Comparison of ENCODE assay signal across 9 mouse cellular contexts in genomic region chrX:13047631-13048345, GRCm38 (mm10). TPM values are rescaled to one million over a fixed set of nuclear protein-coding genes. Genes with fewer than 3 reads are reported as not detected.
DNase-seq lines count a peak whose midpoint lies in the region; ATAC-seq and TF ChIP-seq lines count a peak whose summit lies in the region.
"Had no signal": no experiment of that assay in that cellular context is flagged by ENCODE, and none has a peak within 500 bp of the region (broad histone marks: within the 10 kb centered on the region; RNA-seq: fewer than 3 reads in every experiment).

No protein-coding gene starts in this region.

- no peak overlapping the region for H3K9ac ChIP-seq in liver, embryonic 11.5 days (ENCODE audit: low read depth, low read length)
- H3K9ac ChIP-seq in neural tube, embryonic 12.5 days, result no peak overlapping the region

- H3K27ac ChIP-seq in kidney, adult 2 months (ENCODE audit: insufficient read depth, low read depth, low read length), result peak overlapping the region; percentile 19; the same call in 1 of the 2 replicates
- H3K27ac ChIP-seq in liver, embryonic 11.5 days (ENCODE audit: low read depth, low read length), result no peak overlapping the region
- no peak overlapping the region for H3K27ac ChIP-seq in neural tube, embryonic 12.5 days

- no peak for ATAC-seq in liver, embryonic 11.5 days (replicated peaks; ENCODE audit: low FRiP score)
- peak; percentile 48; the same call in 1 of the 2 replicates for ATAC-seq in neural tube, embryonic 12.5 days (ENCODE audit: low FRiP score, low read depth)
- ATAC-seq in megakaryocyte-erythroid progenitor cell, adult 5-6 weeks (replicated peaks; ENCODE audit: low FRiP score, low TSS enrichment, poor library complexity, severe bottlenecking), result no peak
- ATAC-seq in megakaryocyte, adult 5-6 weeks (ENCODE audit: poor library complexity, severe bottlenecking), result no peak

- TF ChIP-seq CTCF in kidney, adult 2 months (conservative IDR thresholded peaks at IDR 0.05; ENCODE audit: insufficient read depth, insufficient read length, low read depth, low read length), result no peak

- WGBS in kidney, adult 2 months, result 9% methylated on average over 14 of the region's 14 CpGs
- 19% methylated on average over 14 of the region's 14 CpGs for WGBS in liver, embryonic 11.5 days
- WGBS in neural tube, embryonic 12.5 days, result 22% methylated on average over 14 of the region's 14 CpGs

- TF ChIP-seq POLR2A in kidney, adult 2 months (IDR thresholded peaks at IDR 0.05; ENCODE audit: low read depth, low read length), result no peak

- no peaks in the 10 kb centered on the region for H3K9me3 ChIP-seq in liver, embryonic 11.5 days (ENCODE audit: control insufficient read depth, low read length)
- no peaks in the 10 kb centered on the region for H3K9me3 ChIP-seq in neural tube, embryonic 12.5 days

- peak overlapping the region; percentile 18; the same call in 1 of the 2 replicates for H3K4me3 ChIP-seq in kidney, adult 2 months (ENCODE audit: insufficient read depth, low read depth, low read length)
- H3K4me3 ChIP-seq in liver, embryonic 11.5 days (ENCODE audit: low read depth, low read length), result no peak overlapping the region
- no peak overlapping the region for H3K4me3 ChIP-seq in neural tube, embryonic 12.5 days
- H3K4me3 ChIP-seq: myocyte had no signal

- DNase-seq in MN1 (ENCODE audit: low spot score), result peak; percentile 57
- DNase-seq in cerebellum, adult 8-10 months, result peak; percentile 30
- peak; percentile 10 to 33 for DNase-seq in frontal cortex, postnatal 14 days (ENCODE audit: low spot score in 2 of 2)
- DNase-seq in kidney, adult 2 months, result peak; percentile 63
- no peak for DNase-seq in liver, embryonic 11.5 days (ENCODE audit: low spot score)

- H3K4me1 ChIP-seq in kidney, adult 2 months (ENCODE audit: control insufficient read depth, insufficient read depth, low read length), result peaks cover 3% of the 10 kb centered on the region; the same call in 1 of the 2 replicates
- H3K4me1 ChIP-seq in liver, embryonic 11.5 days (replicated peaks; ENCODE audit: control insufficient read depth, insufficient read depth, low read length), result no peaks in the 10 kb centered on the region
- no peaks in the 10 kb centered on the region; the same call in 1 of the 2 replicates for H3K4me1 ChIP-seq in neural tube, embryonic 12.5 days

- H3K4me2 ChIP-seq in liver, embryonic 11.5 days, result peak overlapping the region; percentile 43
- H3K4me2 ChIP-seq in neural tube, embryonic 12.5 days (replicated peaks), result peak overlapping the region; percentile 35

- H3K27me3 ChIP-seq in kidney, adult 2 months (replicated peaks; ENCODE audit: control insufficient read depth, insufficient read depth, low read length), result no peaks in the 10 kb centered on the region
- H3K27me3 ChIP-seq in liver, embryonic 11.5 days (replicated peaks; ENCODE audit: control insufficient read depth, insufficient read depth, low read length), result peaks cover 3% of the 10 kb centered on the region
- H3K27me3 ChIP-seq in neural tube, embryonic 12.5 days (replicated peaks), result no peaks in the 10 kb centered on the region

- no peaks in the 10 kb centered on the region for H3K36me3 ChIP-seq in kidney, adult 2 months (ENCODE audit: control insufficient read depth, insufficient read depth, low read length)
- H3K36me3 ChIP-seq in liver, embryonic 11.5 days (ENCODE audit: control insufficient read depth, insufficient read depth, low read length), result no peaks in the 10 kb centered on the region
- no peaks in the 10 kb centered on the region for H3K36me3 ChIP-seq in neural tube, embryonic 12.5 days

RNA-seq across cellular contexts. Expression of gene Usp9x, which starts 23.5 kb away (rescaled TPM):
- polyA plus RNA-seq in kidney, adult 2 months (2012; rRNA removed), result 13.3 and 18.9 TPM in 2 replicates
- 34.6 and 39.1 TPM in 2 replicates for polyA plus RNA-seq in liver, embryonic 11.5 days (2014; fragmentation: Nextera tagmentation; extraction: Ambion mirVana)
- polyA plus RNA-seq in neural tube, embryonic 12.5 days (2016; fragmentation: Nextera tagmentation; extraction: Ambion mirVana), result 49.5 and 52.7 TPM in 2 replicates
- 121 and 164 TPM in 2 replicates for total RNA-seq in megakaryocyte-erythroid progenitor cell, adult 5-6 weeks (2014; fragmentation: Nextera tagmentation)
- 120 and 151 TPM in 2 replicates for total RNA-seq in megakaryocyte-erythroid progenitor cell, adult 5-6 weeks (2017)
- 98.3 and 106 TPM in 2 replicates for total RNA-seq in megakaryocyte, adult 5-6 weeks (2015)
- 94.6 and 121 TPM in 2 replicates for total RNA-seq in megakaryocyte, adult 5-6 weeks (2017)
